Mouse (Mus musculus) brown adipose tissue, adult 24 weeks (tissue): Measurements from ENCODE around the gene Tlk2. TPM values are rescaled to one million over a fixed set of nuclear protein-coding genes. Genes with fewer than 3 reads are reported as not detected.
"Not testable (repeated sequence)": the region's sequence is repeated elsewhere in the genome, so short reads cannot be mapped to it uniquely, and the experiment has no call there.

Experiments
- H3K27ac ChIP-seq: fragments of 200-500 bp; replicated peaks from 2 replicates; pipeline ENCODE4 v1.5.1; 2012; ENCODE audit warnings: low read depth, mild to moderate bottlenecking, low read length
- H3K4me1 ChIP-seq: fragments of 200-500 bp; 2 replicates; pipeline ENCODE4 v1.6.1; 2012; ENCODE audit warnings: low read length, mixed read lengths; ENCODE audit not compliant: control insufficient read depth, insufficient read depth, insufficient read length
- H3K4me3 ChIP-seq: fragments of 200-500 bp; 2 replicates; pipeline ENCODE4 v1.5.1; 2012; ENCODE audit warnings: low read depth, mild to moderate bottlenecking, low read length, moderate library complexity; ENCODE audit not compliant: insufficient read depth
- polyA plus RNA-seq: library from polyadenylated mRNA; stranded (reverse); fragments of >200 nt; gene quantifications from 2 replicates; pipeline ENCODE4 v1.2.4, GENCODE M21; 2012; ENCODE audit not compliant: missing spikeins, insufficient read depth, insufficient read length

The Tlk2 gene
- polyA plus RNA-seq = 21.5 and 34.0 TPM in 2 replicates

DNA sequence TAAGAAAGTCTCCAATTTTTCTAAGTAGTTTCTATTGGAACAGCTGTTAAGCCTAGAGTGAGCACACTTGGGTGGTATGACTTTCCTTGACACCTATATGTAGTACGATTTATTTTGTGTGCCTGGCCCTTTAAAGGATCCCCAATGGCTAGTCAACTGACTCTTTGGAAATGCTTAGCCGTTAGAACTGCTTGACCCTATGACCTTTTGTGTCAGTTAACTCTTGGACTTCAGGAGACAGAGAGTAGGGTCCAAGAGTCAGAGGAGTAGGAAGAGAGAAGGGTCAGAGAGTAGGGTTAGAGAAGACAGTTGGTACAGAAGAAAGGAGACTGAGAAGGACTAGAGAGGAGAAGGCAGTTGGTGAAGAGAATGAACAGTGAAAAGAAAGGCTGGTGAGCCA, at the start of gene Tlk2:
TSS of gene Tlk2 (plus strand) at position 292 of the 400 bp plus-strand sequence.
- Histone ChIP-seq H3K4me3 (no peak within 1 kb of the TSS), H3K27ac (peak within 1 kb of the TSS; percentile 13; the same call in 1 of the 2 replicates), H3K4me1 (peaks cover 5% of the 10 kb centered on the region; the same call in 1 of the 2 replicates)

DNA sequence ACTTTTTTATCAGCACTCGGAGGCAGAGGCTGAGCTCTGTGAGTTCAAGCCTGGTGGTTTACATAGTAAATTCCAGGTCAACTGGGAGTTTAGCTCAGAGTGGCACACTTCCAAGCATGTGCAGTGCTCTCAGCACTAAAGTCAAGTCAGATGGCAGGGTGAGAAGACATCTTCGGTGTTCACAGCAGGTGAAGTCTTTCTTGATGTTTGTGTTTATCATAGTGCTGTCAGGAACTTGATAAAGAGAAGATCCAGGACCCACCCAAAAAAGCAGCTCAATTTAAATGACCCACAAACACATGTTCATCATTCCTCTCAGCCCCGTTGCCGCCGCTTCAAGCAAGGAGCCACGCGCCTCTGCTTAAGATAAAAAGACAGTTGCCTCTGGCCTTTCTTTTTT, 42.9 kb upstream of the Tlk2 start:
- no peak overlapping the region for H3K4me3 ChIP-seq
- no peak overlapping the region for H3K27ac ChIP-seq
- no peaks in the 10 kb centered on the region for H3K4me1 ChIP-seq

GRCm38 (mm10) chr11:105137255-105137654, 41.4 kb upstream of the Tlk2 start:
- not testable (repeated sequence) for H3K27ac ChIP-seq, H3K4me1 ChIP-seq, H3K4me3 ChIP-seq

DNA sequence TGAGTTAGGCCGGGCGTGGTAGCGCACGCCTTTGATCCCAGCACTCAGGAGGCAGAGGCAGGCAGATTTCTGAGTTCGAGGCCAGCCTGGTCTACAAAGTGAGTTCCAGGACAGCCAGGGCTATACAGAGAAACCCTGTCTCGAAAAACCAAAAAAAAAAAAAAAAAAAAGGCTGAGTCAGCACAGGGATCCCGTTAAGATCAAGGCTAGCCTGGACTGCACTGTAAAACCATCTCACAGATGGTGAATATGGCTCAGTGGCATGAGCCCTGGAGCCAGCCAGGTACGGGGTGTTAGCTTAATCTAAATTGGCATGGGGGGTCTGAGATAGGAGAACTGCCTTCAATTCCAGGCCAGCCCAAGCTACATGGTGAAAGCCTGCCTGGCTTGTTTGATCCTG, 38.1 kb upstream of the Tlk2 start:
- H3K27ac ChIP-seq, H3K4me1 ChIP-seq: not testable (repeated sequence)

GRCm38 (mm10) chr11:105141115-105141514, 37.5 kb upstream of the Tlk2 start:
- Histone ChIP-seq H3K4me1 (no peaks in the 10 kb centered on the region), H3K4me3 (no peak overlapping the region), H3K27ac (no peak overlapping the region)

More for the DNA sequence above, 38.1 kb upstream of the Tlk2 start:
- H3K4me3 ChIP-seq = not testable (repeated sequence)

DNA sequence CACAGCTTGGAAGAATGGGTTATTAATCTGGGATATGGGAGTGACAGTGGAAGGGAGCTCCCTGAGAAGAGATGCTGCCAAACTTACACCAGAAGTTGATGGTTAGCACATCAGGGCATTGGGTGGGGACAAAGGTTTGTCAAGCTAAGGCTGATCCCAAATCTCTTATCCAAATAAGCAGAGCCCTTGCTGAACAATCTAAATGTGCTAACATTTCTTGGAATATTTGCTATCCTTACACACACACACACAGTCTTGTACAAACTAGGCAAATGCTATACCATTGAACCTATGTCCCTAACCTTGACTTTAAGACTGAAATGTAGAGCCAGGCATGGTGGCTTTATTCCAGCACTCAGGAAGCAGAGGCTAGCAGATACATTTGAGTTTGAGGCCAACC, 35.0 kb upstream of the Tlk2 start:
- H3K27ac ChIP-seq = no peak overlapping the region
- no peak overlapping the region for H3K4me3 ChIP-seq
- no peaks in the 10 kb centered on the region for H3K4me1 ChIP-seq

GRCm38 (mm10) chr11:105144084-105144483, 34.5 kb upstream of the Tlk2 start:
- Histone ChIP-seq H3K4me3 (no peak overlapping the region), H3K27ac (no peak overlapping the region), H3K4me1 (no peaks in the 10 kb centered on the region)

- H3K27ac ChIP-seq = no peak overlapping the region
- no peak overlapping the region for H3K4me3 ChIP-seq
- H3K4me1 ChIP-seq = no peaks in the 10 kb centered on the region
These were observed 33.9 kb upstream of the Tlk2 start for GRCm38 (mm10) chr11:105144508-105145210.

GRCm38 (mm10) chr11:105145211-105145610, 33.4 kb upstream of the Tlk2 start:
- H3K4me1 ChIP-seq = no peaks in the 10 kb centered on the region
- no peak overlapping the region for H3K4me3 ChIP-seq
- no peak overlapping the region for H3K27ac ChIP-seq

DNA sequence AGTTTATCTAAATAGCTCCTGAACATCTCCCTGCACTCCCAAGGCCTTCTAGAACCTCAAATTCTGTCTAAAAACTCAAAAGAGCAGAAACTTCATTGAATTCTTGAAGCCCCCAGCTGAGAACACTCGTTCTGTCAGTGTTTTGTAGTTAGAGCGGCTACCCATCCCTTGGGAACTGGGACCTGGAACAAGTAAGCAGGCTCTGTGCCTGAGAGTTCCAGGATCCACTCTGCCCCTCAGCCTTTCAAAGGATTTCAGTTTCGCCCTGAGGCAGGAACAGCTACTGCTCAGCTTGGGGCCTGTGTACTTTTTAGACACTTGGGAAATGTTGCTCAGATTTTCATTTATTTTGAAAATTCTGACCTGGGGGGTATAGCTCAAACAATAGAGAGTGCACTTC, 32.0 kb upstream of the Tlk2 start, which contains the start of gene Gm10842:
TSS of gene Gm10842 (plus strand) at position 301 of the 400 bp plus-strand sequence.
- no peaks in the 10 kb centered on the region for H3K4me1 ChIP-seq
- H3K4me3 ChIP-seq = no peak within 1 kb of the TSS
- no peak within 1 kb of the TSS for H3K27ac ChIP-seq

GRCm38 (mm10) chr11:105149353-105149752, 29.3 kb upstream of the Tlk2 start:
- no peak overlapping the region for H3K27ac ChIP-seq
- H3K4me3 ChIP-seq = no peak overlapping the region
- no peaks in the 10 kb centered on the region for H3K4me1 ChIP-seq

DNA sequence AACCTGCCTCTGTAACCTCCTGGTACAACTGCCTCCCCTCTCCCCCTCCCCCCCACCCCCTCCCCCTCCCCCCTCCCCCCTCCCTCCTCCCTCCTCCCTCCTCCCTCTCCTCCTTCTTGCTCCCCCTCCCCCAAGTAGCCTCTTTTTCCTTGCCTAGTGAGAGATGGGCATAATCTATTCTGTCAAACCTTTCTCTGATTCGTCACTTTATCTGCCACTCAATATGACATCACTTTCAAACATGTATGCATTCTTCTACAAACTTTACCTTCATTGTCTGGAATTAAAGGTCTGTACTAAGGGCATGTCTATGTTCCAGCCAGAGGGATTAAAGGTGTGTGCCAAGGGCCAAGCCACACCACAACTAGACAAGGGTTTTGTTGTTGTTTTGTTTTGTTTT, 28.8 kb upstream of the Tlk2 start:
- H3K27ac ChIP-seq = no peak overlapping the region
- H3K4me1 ChIP-seq = no peaks in the 10 kb centered on the region
- no peak overlapping the region for H3K4me3 ChIP-seq

- Histone ChIP-seq H3K27ac (no peak overlapping the region), H3K4me3 (no peak overlapping the region), H3K4me1 (no peaks in the 10 kb centered on the region)
These were observed 27.9 kb upstream of the Tlk2 start for GRCm38 (mm10) chr11:105150691-105151090.

GRCm38 (mm10) chr11:105151226-105152016, 27.2 kb upstream of the Tlk2 start:
- H3K4me3 ChIP-seq = no peak overlapping the region
- no peak overlapping the region for H3K27ac ChIP-seq
- H3K4me1 ChIP-seq = no peaks in the 10 kb centered on the region

DNA sequence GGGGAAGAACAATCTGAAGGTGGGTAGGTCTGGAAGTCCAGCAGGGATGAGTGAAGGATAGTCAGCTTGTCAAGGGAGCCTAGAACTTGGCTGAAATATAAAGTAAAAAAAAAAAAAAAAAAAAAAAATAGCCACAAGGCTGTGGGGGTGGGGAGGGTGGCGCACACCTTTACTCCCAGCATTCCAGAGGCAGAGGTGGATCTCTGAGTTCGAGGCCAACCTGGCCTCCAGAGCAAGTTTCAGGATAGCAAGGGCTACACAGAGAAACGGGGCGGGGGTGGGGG, 26.6 kb upstream of the Tlk2 start:
- Histone ChIP-seq H3K27ac (no peak overlapping the region), H3K4me1 (no peaks in the 10 kb centered on the region), H3K4me3 (no peak overlapping the region)
